Mouse (Mus musculus) testis, postnatal 14 days (tissue): ENCODE results near the gene Rnf227.
A peak's percentile ranks its signal among the peaks of the same experiment; 100 is the strongest.

ENCODE experiments used
- DNase-seq: peaks from one replicate; pipeline ENCODE4 v3.0.0; 2021; ENCODE audit warnings: low spot score

Gene Rnf227

DNA sequence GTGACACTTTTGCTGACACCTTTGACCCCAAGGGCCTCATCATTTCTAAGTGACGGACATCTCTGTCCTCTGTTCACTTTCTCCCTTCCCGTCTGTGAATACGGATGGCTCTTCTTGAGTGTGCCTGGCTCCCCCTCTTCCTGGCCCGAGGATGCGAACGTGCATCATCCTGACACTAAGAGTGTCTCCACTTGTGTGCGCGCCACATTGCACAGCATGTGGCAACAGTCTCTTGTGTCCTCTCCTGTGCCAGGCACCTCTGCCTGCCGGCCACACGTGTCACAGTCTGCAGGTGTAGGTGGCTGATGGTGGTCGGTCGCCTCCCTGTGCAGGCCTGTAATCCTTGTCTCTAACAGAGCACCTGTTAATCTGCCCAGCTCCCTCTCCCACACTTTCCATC lies 31.3 kb downstream of the Rnf227 start:
- DNase-seq: no peak

DNA sequence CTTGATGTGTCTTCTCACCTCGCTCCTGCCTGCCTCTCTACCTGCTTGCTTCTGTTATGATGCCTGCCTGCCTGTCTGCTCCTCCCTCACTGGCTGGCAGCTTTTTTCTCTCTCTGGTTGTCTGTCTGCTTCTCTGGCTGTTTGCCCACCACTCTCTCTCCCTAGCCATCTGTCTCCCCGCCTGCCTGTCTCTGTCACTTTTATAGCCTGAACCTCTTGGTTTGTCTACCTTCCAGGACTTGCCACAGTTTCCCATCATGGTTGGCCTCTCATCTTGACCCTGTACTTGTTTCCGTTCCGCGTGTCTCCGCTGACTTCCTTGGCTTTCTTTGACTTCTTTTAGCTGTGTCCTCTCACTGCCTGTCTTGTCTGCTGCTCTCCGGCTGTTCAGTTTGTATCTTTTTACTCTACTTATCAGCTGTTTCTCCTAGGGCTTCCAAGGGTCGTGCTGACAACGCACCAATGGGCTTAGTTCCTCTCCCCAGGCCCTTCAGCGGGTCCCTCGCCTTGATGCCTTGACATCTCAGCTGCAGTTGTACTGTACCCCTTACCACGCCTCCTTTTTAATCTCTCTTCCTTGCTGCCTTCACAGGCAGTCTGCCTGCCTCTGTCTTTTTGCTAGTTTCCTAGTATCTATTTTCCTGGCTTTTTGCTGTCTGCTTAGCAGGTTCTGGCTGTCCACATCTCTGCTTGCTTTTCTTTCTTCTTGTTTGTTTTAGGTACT lies 32.0 kb downstream of the Rnf227 start:
- peak; percentile 33 for DNase-seq

DNA sequence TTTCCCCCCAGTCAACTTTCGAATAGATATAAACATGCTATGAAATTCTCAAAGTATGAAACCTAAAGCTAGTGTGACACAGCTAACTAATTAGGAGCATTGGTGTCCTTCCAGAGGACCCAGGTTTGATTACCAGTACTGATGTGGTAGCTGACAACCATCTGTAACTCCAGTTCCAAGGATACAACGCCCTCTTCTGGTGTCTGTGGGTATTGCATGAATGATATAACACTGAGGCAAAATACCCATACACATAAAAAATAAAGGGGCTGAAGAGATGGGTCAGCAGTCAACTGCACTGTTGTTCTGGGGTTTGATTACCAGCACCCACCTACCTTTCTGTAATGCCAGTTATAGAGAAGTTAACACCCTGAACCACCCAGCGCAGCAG lies 32.5 kb downstream of the Rnf227 start:
- DNase-seq: no peak

DNA sequence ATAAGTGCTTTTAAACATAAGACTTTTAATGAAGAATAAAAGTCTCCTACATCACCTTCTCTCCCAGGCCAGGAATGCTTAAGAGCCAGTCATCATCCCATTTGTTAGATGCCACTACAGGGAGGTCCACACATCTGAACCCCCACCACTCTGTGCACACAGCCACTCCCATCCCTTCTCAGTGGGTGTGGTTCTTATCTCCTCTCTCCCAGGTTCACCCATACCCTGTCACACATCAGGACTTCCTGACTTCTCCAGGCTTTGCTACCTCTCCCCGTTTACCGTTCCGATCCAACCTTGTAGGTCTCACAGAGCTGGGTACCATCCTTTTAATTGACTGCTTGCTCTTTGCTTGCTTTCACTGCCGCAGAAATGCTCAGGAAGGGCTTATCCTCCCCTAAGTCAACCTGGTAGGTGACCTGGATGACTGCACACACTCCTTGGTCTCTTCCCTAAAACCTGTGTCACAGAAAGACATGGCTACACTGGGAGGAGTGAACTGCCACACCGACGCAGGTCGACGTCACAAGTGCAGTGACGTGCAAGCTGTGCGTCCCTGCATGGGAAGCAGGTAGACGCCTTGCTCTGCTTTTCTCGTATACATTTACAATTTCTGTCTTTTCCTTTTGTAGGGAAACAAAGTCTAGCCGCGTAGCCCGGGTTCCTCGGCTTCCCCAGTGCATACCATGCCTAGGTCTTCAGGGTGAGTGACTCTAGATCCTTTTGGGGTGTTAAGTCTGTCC lies 33.1 kb downstream of the Rnf227 start:
- no peak for DNase-seq

- DNase-seq: no peak
These were observed 35.4 kb downstream of the Rnf227 start for GRCm38 (mm10) chr11:69375646-69376045.

- no peak for DNase-seq
These were observed 37.5 kb downstream of the Rnf227 start for GRCm38 (mm10) chr11:69377766-69378165.

GRCm38 (mm10) chr11:69379600-69379999 lies 39.3 kb downstream of the Rnf227 start:
- DNase-seq: no peak

DNA sequence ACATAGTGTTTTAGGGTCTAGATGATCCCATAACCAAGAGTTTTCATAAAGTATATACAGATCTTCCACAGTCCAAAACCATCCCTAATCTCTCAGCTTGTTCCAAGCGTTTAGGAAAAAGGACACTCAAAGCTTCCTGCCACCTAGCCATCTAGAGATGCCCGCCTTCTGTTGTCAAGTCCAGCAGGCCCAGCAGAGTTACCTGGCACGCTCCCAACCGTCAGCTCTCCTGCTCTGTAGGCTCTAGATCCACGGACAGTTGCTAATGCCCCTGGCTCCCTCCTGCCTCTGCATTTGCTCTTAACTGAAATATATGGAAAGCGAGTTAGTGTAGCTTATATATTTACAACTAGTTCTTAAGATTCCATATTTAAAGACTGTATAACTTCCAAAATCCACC lies 41.1 kb downstream of the Rnf227 start:
- no peak for DNase-seq

DNA sequence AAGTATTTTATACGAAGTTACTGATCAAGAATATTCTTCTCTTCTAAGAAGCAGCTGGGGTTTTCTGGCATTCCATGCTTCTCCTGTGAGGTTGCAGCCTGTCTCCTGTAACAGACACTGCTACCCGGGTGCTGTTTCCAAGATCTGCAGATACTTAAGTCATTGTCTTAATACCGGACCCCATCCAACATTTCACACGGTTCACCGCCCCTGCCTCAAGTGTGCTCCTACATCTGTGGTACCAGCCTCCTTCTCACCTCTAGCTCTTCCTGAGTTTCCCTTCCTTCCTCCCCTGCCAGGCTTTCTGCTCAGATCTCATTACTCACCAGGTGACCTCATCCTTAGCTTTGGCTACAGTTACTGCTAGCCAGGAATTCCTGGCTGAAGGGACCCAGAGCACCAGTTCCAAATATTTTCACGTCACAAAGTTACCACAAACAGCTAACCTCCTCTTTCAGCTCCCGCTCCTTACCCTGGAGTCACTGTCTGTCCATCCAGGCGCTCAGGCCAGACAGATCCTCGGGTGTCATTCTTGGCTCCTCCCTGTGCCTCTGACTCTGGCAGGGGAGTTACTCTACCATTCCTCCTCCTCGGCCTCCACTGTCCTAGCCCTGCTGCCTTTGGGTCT lies 42.3 kb downstream of the Rnf227 start:
- no peak for DNase-seq

- DNase-seq: no peak
These were observed 44.7 kb downstream of the Rnf227 start for GRCm38 (mm10) chr11:69384979-69385378.

DNA sequence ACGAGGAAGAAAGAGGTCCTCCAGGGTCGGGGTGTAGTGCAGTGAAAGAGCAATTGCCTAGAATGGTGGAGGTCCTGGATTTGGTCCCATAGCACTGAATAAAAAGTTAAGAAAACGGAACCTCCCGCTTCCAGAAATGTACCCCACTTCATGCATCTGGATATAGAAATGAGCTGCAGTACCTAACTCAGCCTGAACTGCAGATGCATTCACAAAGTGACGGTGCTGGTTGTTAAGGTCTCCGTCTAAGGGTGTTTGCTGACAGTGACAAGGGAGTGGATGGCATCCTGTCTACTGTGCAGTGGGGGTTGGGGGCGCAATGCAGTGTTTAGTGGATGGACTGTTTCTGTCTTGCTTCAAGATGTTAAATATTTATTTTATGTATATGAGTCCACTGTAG lies 46.5 kb downstream of the Rnf227 start:
- DNase-seq: no peak

GRCm38 (mm10) chr11:69388680-69389079 lies 48.4 kb downstream of the Rnf227 start:
- DNase-seq: no peak

DNA sequence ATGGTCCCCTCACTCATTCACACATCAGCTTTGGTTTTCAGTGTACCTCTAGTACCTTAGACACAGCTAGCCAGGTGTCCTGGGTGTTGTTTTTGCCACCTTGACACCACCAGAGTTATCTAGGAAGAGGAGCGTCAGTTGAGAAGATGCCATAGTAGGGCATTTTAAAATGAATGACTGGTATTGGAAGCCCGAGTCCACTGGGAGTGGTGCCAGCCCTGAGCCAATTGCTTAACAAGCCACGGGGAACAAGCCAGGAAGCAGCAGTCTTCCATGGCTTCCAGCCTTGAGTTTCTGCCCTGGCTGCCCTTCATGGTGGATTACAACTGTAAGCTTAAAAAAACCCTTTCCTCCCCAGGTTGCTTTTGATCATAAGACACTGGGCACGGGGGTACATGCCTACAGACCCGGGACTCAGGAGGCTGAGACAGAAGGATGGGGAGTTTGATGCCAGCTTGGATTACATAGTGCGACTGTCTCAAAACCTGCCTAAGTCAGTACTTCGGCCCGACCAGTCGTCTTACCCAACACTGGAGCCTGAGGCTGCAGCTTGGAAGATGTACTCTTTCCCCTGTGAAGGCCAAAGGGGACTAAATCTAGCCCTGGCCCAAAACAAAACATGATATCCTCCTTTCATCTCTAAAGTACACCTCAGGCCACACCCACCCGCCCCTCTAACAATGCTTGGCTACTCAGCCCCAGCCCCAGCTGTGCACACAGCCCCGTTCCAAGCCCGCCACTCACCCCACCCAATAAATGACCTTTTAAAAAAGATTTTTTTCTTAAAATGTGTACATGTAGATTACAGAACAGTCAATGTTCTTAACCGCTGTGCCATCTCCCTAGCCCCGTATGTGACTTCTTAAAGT lies 49.5 kb downstream of the Rnf227 start:
- no peak for DNase-seq

DNA sequence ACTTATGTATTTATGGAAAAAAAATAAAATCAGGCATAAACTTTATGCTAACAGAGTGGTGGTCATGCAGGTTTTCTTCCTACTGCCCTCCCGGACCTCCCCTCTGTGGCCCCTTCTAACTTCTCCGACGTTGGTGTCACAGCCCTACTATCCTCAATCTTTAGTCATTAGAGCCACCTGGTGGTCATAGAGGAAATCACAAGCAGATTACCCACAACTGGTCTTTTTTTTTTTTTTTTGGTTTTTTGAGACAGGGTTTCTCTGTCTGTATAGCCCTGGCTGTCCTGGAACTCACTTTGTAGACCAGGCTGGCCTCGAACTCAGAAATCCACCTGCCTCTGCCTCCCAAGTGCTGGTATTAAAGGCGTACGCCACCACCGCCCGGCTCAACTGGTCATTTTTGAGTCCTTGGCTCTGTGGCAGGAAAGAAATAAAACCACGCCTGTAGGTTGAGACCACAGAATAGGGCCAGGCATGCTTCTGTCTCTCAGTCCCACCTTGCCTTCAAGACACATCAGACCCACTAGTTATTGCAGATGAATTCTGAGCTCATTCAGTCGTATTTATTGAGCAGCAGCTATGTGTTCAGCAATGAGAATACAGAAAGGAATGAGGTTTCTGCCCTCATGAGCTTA lies 50.3 kb downstream of the Rnf227 start:
- peak; percentile 46 for DNase-seq
